Mouse (Mus musculus): Measurements from ENCODE around the gene Rad51b. TPM values are rescaled to one million over a fixed set of nuclear protein-coding genes. Genes with fewer than 3 reads are reported as not detected.
"Not testable (repeated sequence)": the region's sequence is repeated elsewhere in the genome, so short reads cannot be mapped to it uniquely, and the experiment has no call there.

Rad51b gene
- total RNA-seq (2014; fragmentation: Nextera tagmentation) (10.8 and 21.0 TPM in 2 replicates), total RNA-seq (2017) (19.0 and 24.4 TPM in 2 replicates)

DNA sequence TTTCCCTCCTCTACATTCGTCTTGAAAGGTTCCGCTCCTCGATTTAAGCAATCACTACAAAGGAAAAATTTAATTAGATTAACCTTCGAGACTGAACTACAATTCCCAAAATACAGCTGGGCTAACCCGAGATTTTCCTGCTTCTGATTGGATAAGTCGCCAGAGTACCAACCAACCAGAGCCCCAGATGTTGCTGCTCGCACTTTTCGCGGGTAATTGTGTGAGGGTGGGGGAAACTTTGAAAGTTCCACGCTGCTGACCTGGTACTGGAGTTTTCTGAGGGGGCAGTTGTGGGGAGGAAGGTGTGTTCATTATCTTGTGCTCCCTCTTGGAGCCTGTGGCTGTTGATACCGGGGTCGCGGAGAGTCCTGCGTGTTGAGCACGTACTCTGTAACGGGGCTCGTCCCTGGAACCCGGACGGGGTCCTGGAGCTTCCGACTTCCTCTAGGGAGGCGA lies at the start of gene Rad51b:
Rad51b (plus strand) TSS at position 162 of the 456 bp plus-strand sequence.
- peak; percentile 67 for ATAC-seq (replicated peaks; ENCODE audit: poor library complexity, severe bottlenecking)

DNA sequence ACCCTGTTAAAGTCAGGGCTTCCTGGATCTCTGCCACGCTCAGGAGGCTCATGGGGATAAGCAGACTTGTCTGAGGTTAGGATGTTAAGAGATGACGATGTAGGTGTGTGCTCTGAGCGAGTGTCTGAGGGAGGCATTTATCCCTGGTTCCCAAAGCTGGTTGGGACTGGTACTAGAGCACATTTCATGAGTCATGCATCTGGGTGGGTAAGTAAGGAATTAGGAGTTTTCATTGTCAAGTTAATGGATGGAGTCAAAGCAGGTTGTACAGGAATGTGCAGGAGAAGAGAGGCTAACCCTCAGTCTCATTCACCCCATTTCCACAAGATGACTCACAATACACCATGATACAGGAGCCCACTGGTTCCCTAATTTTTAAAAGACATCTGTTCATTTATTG lies 49.0 kb upstream of the Rad51b start:
- no peak for ATAC-seq (replicated peaks; ENCODE audit: poor library complexity, severe bottlenecking)

DNA sequence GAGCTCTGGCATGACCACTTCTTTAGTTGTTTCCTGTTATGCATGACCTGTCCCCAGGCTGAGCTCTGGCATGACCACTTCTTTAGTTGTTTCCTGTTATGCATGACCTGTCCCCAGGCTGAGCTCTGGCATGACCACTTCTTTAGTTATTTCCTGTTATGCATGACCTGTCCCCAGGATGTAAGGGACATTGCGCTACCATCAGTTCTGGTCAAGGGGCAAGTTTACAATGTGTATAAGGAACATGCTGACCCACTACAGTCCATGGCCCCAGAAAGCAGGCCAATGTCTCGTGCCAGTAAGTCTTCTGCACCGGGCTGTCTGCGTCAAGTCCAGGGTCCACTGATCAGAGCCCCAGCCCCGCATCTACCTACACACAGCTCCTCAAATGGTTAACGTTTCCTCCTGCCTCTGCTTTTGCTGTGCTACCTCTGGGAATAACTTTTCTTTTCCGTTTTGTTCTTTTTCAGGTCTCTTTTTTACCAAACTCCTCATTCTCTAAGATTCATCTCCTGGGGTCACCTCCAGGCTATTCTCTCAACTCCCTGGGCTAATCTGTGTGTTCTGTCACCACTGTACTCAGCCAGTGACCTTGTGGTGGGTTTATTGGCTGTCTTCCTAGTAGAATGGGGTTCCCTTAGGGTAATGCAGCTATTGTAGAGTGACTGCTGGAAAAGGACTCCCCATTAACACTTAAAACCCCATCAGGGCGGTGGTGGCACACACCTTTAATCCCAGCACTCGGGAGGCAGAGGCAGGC lies 43.6 kb upstream of the Rad51b start:
- ATAC-seq (replicated peaks; ENCODE audit: poor library complexity, severe bottlenecking) = peak; percentile 36

DNA sequence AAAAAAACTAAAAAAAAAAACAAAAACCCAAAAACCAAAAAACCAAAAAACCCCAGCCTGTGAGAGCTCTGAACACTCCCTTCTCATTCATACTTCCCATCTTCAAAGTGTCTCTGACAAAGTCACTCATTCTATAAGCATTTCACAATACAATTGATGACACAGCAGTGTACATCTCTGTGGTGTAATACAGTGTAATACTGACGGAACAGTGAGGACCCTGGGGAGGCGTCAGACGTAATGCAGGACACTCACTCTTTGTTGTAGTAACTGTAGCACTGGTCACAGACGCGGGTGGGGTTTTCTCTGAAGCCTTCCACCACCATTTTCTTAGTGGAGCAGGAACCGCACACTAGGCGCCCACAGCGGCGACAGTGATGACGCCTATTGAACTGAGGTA lies 42.1 kb upstream of the Rad51b start:
- ATAC-seq (replicated peaks; ENCODE audit: poor library complexity, severe bottlenecking) = peak; percentile 91

DNA sequence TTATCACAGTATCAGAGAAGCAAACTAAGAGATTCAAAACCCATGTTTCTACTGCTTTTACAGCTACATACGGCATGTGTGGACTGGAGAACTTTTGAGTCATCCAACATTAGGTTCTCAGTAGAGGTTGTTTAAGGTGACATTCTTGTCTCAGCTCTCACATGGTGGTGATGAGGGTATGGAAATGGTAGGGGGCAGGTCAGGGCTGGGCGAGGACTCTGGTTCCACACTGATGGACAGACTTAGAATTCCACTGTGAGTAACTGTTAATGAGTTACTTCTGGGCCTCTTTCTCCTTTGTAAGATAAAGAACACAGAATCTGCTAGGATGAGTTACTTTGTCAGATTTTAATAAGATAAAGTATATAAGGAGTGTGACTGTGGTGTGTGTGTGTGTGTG lies 36.9 kb upstream of the Rad51b start:
- no peak for ATAC-seq (replicated peaks; ENCODE audit: poor library complexity, severe bottlenecking)

DNA sequence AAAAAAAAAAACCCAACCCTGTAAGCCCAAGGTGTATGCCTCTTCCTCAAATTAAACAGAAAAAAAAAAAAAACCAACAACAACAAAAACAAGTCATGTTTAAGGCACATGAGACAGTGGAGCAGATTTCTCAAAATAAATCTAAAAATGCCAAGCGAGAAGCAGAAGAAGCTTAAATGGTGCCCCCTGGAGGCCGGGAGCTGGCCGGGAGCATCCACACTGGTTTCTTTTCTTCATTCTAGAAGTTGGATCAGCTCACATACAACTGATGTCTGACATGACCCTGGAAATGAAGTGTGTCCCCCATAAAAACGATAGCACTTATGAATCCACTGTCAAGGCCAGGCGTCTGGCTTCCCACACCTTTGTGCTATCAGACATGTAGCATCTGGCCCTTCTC lies 36.0 kb upstream of the Rad51b start:
- ATAC-seq (replicated peaks; ENCODE audit: poor library complexity, severe bottlenecking) = peak; percentile 42; the same call in 1 of the 2 replicates

DNA sequence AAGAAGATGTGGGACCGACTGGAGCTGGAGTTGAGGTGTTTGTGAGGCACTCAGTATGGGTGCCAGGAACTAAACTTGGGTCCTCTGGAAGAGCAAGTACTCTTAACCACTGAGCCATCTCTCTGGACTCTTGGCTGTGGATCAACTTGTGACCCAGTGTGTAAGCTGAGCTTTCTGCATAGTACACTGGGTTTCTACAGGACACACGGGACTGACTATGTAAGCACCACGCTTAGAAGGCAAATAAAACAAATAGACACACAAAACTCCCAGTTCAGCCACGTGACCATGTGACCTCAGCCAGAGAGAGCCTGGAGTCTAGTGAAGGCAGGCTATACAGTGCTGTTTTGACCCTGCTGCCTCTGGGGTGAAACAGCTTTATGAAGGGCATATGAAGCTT lies 24.5 kb upstream of the Rad51b start:
- ATAC-seq (replicated peaks; ENCODE audit: poor library complexity, severe bottlenecking) = no peak

DNA sequence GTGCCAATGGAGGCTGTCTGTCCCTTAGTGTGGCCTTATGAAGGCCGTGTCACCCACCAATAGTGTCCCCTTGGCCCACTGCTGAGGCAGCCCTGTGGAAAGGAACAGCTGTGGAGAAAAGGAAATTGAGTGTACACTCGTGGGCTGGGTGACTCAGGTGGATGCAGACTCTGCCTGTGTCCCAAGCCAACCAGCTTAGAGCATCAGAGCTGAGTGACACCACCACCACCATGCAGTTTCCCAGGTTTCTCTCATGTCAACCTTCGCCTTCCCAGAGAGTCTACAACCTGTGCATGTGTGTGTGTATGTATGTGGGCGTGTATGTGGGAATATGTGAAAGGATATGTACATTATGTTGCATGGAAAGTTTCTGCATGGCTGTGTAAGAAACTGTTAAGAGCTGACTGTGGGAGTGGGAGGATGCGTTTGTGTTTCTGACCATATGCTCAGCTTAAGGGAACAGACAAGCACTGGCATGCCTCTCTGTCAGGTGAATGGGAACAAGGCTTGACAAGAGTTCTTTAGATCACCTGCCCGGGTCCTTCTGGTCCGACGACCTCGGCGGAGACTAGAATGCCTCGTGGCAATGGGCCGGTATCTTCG lies 17.5 kb upstream of the Rad51b start:
- ATAC-seq (replicated peaks; ENCODE audit: poor library complexity, severe bottlenecking) = no peak

DNA sequence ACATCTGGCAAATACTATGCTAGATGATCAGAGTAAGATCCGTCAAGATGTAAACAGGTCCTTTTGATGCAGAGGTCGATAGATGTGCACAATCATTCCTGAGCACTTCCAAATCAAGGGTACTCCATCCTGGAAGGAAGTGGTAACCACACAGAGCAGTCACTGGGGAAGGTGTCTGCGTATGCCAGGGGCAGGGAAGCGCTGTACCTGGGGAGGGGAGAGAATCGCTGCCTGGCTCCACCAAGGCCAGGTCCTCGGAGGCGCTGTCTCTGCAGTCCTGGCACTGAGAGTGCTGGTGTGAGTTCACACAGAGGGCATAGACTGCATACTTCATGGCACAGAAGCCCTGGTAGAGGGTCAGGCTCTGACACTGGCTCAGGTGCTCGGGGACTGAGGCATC lies 14.5 kb upstream of the Rad51b start:
- ATAC-seq (replicated peaks; ENCODE audit: poor library complexity, severe bottlenecking) = no peak

DNA sequence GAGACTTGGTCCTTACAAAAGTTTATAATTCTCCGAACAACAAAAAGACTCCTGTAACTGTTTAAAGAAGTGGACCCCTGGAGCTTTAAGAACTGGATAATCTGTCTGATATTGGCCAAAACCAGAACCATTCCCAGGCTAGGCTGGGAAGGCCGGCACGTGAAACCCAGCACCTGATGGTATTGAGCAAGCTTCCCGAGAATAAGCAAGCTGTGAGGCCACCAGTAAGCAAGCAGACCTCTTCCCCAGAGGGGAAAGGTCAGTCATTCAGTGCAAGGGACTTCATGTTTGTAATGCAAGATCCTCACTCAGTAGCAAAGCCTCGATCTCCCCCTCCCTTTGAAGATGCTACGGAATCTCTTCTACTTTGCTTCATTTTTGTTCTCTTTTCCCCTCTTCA lies 4.2 kb upstream of the Rad51b start:
- no peak for ATAC-seq (replicated peaks; ENCODE audit: poor library complexity, severe bottlenecking)

DNA sequence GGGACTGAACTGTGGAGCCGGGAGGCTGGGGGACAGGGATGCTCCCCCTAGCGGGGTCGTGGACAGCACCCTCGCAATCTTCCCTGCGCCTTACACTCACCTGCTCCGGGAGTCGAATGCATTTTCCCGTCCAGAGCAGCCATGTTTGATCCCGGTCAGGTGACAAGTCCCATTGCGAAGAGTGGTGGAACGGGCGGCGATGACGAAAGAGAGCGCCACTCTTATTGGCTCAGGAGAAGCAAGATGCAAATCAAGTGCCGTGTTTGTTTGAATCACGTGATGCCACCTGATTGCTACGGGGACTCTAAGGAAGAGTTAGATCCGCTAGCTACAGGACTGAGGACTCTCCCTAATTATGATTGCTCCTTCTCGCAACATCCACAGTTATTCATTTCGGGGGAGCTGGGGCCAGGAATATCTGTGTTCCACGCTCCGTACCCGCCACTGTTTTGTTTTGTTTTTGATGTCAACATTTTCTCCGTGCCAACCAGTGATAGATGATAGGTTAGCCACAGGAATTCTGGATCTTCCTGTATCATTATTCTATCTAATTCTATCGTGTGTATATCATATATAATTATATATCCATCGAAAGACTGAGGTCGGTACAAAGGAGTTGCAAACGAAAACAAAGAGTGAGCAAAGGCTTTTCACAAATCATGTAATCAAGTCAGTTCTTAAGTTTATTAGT lies 811 bp upstream of the Rad51b start, which contains the start of gene Zfyve26:
Zfyve26 (minus strand) TSS at position 179 of the 691 bp plus-strand sequence.
- peak; percentile 79 for ATAC-seq (replicated peaks; ENCODE audit: poor library complexity, severe bottlenecking)

DNA sequence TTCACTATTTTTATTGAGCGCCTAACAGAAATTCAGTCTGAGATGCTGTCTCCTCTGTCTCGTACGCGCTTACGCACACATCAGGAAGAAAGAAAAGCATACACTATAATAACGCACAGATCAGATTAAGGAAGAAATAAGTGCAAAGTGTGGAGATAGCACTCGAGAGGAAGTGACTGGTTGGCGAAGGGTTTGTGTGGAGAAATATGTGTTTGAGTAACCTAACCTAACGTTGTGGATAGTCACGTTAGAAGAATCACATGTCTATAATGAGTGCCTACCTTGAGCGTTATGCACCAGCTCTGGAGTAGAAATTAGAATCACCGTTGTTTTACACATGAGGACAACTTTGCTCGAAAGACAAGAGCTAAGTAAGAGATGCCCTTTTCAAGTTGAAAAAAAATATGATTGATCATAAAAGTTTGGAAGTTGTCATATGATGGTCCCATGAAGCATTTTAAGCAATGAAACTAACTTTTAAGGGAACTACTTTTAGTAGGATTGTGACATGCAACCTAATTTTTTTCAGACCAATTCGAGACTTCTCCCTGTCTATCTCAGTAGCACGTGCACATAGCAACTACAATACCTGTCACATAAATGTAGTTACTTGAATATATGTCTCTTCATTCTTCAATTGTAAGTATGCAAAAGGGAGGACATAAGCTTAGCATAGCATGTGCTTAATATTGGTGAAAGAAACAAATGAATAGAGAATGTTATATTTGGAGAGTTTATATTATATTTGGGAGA lies 978 bp downstream of the Rad51b start:
- ATAC-seq (replicated peaks; ENCODE audit: poor library complexity, severe bottlenecking) = peak; percentile 52

DNA sequence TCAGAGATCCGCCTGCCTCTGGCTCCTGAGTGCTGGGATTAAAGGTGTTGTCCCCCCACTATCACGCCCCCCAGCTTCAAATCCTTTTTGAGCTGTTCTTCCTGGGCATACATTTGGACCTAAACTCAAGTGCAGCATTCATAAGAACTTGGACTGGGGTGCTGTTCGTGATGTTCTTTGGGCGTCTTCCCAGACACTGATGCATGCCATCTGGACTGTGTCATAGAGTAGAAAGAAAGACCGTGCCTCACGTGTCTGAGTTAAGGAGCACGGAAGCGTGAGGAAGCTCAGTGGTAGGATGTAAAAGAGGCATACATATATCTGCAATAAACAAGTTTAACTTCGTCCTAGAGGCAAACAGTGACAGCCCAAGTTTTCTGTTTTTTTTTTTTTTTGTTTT lies 4.7 kb downstream of the Rad51b start:
- no peak for ATAC-seq (replicated peaks; ENCODE audit: poor library complexity, severe bottlenecking)

DNA sequence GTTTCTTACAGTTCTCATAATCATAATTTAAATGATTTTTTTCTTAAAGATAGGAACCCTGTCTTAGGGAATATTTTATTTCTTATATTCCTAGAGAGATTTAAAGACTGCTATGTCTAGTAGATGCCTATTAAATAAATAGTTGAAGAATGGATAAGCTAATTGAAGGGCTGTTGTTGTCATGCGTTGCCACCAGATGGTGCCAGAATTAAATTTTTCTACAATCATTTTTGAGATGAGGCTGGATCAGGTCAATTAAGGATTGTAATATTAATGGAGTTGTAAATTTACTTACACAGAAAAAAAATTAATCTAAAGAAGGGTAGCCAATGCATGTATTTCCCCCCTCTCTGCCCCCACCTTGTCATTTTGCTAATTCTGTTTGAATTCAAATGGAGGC lies 8.0 kb downstream of the Rad51b start:
- ATAC-seq (replicated peaks; ENCODE audit: poor library complexity, severe bottlenecking) = no peak

DNA sequence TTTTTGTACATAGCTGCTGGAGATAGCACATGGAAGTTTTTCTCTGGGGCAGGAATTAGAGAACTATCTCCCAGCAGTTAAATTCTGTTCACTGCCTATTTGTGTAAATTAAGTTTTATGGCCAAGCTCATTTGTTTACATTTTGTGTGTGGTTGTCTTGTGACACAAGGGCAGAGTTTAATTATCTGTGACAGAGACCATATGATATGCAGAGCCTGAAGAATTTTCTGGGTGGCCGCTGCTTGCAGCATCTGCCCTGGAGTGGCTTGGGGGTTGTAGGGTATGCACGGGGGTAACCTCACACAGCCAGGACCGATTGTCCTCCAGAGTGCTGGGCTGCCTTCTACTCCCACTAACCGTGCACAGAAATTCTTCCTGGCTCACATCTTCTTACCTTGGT lies 8.9 kb downstream of the Rad51b start:
- no peak for ATAC-seq (replicated peaks; ENCODE audit: poor library complexity, severe bottlenecking)

DNA sequence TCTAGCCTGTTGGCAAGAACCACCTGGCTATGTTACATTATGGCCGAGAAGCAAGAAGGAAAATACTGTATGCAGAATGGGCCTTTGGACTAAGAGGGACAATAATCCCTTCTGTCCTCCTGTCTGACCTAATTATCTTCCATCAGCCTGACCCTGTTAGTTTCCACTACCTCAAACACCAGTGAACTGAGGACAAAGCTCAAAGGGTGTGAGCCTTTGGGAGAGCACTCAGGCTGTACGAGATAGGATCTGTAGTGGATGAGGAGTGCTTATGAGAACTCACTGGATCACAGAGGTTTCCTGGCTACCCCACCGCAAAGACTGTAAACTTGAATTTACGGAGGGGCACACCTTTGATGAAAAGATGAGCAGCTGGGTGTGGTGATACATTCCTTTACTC lies 16.6 kb downstream of the Rad51b start:
- ATAC-seq (replicated peaks; ENCODE audit: poor library complexity, severe bottlenecking) = no peak

DNA sequence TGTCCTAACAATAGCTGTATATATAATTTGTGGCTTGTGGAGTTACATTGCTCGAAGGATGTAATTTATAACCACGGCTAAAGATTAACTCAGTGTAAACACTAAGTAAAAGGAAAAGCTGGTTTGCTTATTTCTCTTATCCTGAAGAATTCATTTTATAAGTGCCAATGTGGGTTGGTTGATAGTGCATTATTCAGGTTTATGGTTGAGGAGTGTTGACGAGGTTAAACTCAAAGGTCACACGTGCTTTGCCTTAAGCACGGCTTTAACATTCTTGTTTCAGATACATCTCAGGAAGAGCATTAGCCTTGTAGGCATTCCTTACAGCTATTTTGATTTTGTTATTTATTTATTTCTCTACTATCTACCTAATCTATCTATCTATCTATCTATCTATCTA lies 20.3 kb downstream of the Rad51b start:
- no peak for ATAC-seq (replicated peaks; ENCODE audit: poor library complexity, severe bottlenecking)

DNA sequence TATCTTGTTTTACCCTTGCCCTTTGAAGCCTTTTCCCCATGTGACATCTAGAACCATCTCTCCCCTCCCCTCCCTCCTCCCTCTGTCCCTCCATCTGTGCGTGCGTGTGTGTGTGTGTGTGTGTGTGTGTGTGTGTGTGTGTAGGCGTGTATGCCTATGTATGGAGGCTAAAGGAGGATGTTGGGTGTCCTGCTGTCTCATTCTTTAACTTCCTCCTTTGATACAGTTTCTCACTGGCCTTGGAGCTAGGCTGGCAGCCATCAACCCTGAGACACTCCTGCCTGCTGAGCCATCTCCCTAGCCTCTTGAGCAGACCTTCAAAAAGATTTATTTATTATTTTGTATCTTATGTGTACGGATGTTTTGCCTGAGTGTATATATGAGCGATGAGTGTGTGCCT lies 23.8 kb downstream of the Rad51b start:
- peak; percentile 94 for ATAC-seq (replicated peaks; ENCODE audit: poor library complexity, severe bottlenecking)

DNA sequence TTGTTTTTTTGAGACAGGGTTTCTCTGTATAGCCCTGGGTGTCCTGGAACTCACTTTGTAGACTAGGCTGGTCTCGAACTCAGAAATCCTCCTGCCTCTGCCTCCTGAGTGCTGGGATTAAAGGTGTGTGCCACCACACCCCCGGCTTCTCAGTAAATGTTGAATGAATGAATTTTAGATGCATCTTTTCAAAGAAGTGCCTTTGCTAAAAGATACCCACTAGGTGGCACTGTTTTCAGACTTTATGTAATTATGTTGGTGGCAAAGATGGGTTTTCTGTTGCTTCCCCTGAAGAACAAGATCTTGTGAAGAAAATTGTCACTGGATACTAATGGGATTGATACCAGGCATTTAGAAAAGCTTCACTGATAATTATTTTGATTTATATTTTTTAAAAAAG lies 25.5 kb downstream of the Rad51b start:
- not testable (repeated sequence) for ATAC-seq (replicated peaks; ENCODE audit: poor library complexity, severe bottlenecking)

DNA sequence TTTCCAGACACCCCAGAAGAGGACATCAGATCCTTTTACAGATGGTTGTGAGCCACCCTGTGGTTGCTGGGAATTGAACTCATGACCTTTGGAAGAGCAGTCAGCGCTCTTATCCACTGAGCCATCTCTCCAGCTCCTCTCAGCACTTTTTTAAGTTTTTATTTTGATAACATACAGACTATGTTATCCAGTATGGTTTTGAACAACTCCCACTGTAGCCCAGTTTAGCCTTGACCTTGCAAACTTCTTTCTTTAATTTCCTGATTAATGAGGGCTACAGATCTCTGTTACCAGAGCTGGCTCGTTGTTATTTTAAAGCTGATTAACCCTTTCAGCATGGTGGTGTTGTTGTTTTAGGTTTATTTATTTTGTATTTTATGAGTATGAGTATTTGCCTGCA lies 29.2 kb downstream of the Rad51b start:
- no peak for ATAC-seq (replicated peaks; ENCODE audit: poor library complexity, severe bottlenecking)

DNA sequence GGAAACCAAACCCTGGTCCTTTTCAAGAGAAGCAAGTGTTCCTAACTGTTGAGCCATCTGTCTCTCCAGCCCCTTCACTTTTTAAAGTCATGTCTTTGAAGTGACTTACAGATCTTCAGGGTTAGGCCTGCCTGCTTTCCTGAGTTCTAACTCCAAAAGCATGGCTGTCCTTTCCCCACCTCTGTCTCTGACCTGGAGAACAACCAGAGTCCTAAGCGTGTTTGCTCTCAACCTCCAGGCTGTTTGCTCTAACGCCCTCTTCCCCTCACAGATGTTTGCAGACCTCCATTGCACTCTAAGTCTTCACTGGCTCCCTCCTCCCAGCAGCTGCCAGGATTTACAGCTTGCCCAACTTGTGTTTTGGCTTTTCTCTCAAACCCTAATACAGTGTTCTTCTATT lies 29.7 kb downstream of the Rad51b start:
- no peak for ATAC-seq (replicated peaks; ENCODE audit: poor library complexity, severe bottlenecking)

Data from granulocyte monocyte progenitor cell, adult 5-6 weeks (primary cell).